Mouse (Mus musculus): Measurements from ENCODE around the gene Myo1c. TPM values are rescaled to one million over a fixed set of nuclear protein-coding genes. Genes with fewer than 3 reads are reported as not detected.
A peak's percentile ranks its signal among the peaks of the same experiment; 100 is the strongest.

Myo1c gene
- total and polyA plus RNA-seq, 2 experiments from 2014 or later = 8.2 to 21.0 TPM

DNA sequence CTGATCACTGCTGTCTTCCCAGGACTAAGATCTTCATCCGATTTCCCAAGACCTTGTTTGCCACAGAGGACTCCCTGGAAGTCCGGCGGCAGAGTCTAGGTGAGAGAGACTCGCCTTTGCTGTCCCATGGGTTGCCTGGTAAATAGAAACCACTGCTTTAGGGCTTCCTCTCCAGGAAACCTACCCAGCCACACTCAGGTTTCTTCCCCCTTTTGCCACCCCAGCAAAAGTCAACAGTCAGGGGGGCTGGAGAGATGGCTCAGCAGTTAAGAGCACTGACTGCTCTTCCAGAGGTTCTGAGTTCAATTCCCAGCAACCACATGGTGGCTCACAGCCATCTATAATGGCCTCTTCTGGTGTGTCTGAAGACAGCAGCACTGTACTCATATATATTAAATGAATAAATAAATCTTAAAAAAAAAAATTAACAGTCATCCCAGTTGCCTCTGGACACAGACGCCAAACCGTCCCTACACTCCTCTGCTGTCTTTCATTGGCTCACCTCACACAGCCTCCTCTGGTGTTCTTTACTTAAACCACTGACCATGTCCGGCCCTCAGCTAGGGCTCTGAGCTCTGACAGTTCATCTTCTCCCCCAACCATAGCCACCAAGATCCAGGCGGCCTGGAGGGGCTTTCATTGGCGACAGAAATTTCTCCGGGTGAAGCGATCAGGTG, 19.0 kb downstream of the Myo1c start:
- 83% methylated on average over 11 of the region's 11 CpGs for WGBS
- no peak overlapping the region for H3K27ac ChIP-seq (ENCODE audit: low read depth, low read length)
- H3K9me3 ChIP-seq (ENCODE audit: low read length) = no peaks in the 10 kb centered on the region
- DNase-seq = no peak
- no peak for ATAC-seq
- no peak for TF ChIP-seq CTCF (IDR thresholded peaks at IDR 0.05; ENCODE audit: low read depth)
- no peak overlapping the region for H3K9ac ChIP-seq
- peaks cover 74% of the 10 kb centered on the region for H3K36me3 ChIP-seq (ENCODE audit: insufficient read depth)
- H3K27me3 ChIP-seq (ENCODE audit: insufficient read depth, low read length) = no peaks in the 10 kb centered on the region
- H3K4me3 ChIP-seq (ENCODE audit: low read depth, low read length) = no peak overlapping the region
- no peak overlapping the region for H3K4me2 ChIP-seq (ENCODE audit: low read depth)
- no peaks in the 10 kb centered on the region for H3K4me1 ChIP-seq (ENCODE audit: insufficient read depth)

DNA sequence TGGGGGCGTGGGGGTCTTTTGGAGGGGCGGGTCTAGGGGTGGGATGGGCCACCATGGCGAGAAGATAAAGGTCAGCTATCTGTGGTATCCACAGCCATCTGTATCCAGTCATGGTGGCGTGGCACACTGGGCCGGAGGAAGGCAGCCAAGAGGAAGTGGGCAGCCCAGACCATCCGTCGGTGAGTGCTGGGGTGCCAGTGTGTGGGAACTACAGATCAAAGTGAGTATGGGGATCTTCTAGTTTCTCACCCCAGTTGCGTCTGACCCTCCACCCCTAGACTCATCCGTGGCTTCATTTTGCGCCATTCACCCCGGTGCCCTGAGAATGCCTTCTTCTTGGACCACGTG, 19.5 kb downstream of the Myo1c start:
- Histone ChIP-seq H3K9me3 (ENCODE audit: low read length) (no peaks in the 10 kb centered on the region), H3K4me3 (ENCODE audit: low read depth, low read length) (no peak overlapping the region)
- ATAC-seq = no peak

DNA sequence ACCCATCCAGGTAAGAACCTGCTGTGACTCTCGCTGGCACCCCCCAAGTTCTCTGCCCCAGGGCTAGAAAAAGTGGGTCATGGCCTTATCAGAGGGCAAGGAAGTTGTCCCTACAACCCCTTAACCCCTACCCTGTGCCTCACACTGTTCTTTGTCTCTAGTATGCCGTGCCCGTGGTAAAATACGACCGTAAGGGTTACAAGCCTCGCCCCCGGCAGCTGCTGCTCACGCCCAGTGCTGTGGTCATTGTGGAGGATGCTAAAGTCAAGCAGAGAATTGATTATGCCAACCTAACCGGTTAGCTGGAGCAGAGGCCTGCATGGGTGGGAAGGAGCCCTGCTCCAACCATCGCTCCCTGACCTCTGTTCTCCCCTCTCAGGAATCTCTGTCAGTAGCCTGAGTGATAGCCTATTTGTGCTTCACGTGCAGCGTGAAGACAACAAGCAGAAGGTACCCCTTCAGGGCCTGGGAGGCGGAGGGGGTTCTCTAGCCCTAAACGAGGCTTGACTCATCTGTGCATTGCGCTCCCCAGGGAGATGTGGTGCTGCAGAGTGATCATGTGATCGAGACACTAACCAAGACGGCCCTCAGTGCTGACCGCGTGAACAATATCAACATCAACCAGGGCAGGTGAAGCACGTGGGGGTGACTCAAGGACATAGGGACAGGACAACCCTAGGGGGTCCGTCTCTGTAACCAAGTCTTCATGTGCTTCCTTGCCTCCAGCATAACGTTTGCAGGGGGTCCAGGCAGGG, 21.3 kb downstream of the Myo1c start:
- no peak for TF ChIP-seq CTCF (IDR thresholded peaks at IDR 0.05; ENCODE audit: low read depth)

More for the DNA sequence above, 19.5 kb downstream of the Myo1c start:
- Histone ChIP-seq H3K4me1 (ENCODE audit: insufficient read depth) (no peaks in the 10 kb centered on the region), H3K4me2 (ENCODE audit: low read depth) (no peak overlapping the region), H3K36me3 (ENCODE audit: insufficient read depth) (peaks cover 74% of the 10 kb centered on the region), H3K9ac (no peak overlapping the region), H3K27me3 (ENCODE audit: insufficient read depth, low read length) (no peaks in the 10 kb centered on the region), H3K27ac (ENCODE audit: low read depth, low read length) (no peak overlapping the region)
- no peak for TF ChIP-seq CTCF (IDR thresholded peaks at IDR 0.05; ENCODE audit: low read depth)
- no peak for DNase-seq
- WGBS = 94% methylated on average over 12 of the region's 12 CpGs

DNA sequence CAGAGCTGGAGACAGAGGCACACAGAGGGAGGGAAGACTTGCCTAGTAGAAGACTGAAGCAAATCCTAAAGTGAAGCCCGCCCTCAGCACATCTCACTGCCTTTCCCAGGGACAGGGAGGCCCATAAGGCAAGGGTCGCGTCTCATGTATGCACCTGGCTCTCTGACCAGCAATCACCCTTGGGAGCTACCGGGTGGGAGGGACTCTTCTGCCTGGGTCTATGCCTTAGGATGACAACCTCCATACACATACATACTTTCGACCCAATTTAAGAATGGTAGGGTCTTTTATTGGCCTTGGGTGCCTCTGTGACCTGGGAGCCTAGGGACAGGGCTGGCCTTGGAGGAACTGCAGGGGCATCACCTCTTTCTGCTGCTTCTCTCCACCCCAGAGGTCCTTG, 23.1 kb downstream of the Myo1c start:
- Histone ChIP-seq H3K36me3 (ENCODE audit: insufficient read depth) (peaks cover 48% of the 10 kb centered on the region), H3K9ac (no peak overlapping the region), H3K4me3 (ENCODE audit: low read depth, low read length) (no peak overlapping the region), H3K27me3 (ENCODE audit: insufficient read depth, low read length) (no peaks in the 10 kb centered on the region), H3K9me3 (ENCODE audit: low read length) (no peaks in the 10 kb centered on the region), H3K27ac (ENCODE audit: low read depth, low read length) (no peak overlapping the region), H3K4me1 (ENCODE audit: insufficient read depth) (no peaks in the 10 kb centered on the region), H3K4me2 (ENCODE audit: low read depth) (no peak overlapping the region)
- 90% methylated on average over 5 of the region's 5 CpGs for WGBS
- ATAC-seq = no peak
- no peak for DNase-seq
- TF ChIP-seq CTCF (IDR thresholded peaks at IDR 0.05; ENCODE audit: low read depth) = no peak

More for the DNA sequence above, 21.3 kb downstream of the Myo1c start:
- no peak for ATAC-seq
- Histone ChIP-seq H3K9me3 (ENCODE audit: low read length) (no peaks in the 10 kb centered on the region), H3K27me3 (ENCODE audit: insufficient read depth, low read length) (no peaks in the 10 kb centered on the region), H3K9ac (no peak overlapping the region), H3K4me1 (ENCODE audit: insufficient read depth) (no peaks in the 10 kb centered on the region), H3K4me2 (ENCODE audit: low read depth) (no peak overlapping the region), H3K4me3 (ENCODE audit: low read depth, low read length) (no peak overlapping the region), H3K36me3 (ENCODE audit: insufficient read depth) (peaks cover 60% of the 10 kb centered on the region), H3K27ac (ENCODE audit: low read depth, low read length) (no peak overlapping the region)
- DNase-seq = no peak
- WGBS = 90% methylated on average over 22 of the region's 22 CpGs

DNA sequence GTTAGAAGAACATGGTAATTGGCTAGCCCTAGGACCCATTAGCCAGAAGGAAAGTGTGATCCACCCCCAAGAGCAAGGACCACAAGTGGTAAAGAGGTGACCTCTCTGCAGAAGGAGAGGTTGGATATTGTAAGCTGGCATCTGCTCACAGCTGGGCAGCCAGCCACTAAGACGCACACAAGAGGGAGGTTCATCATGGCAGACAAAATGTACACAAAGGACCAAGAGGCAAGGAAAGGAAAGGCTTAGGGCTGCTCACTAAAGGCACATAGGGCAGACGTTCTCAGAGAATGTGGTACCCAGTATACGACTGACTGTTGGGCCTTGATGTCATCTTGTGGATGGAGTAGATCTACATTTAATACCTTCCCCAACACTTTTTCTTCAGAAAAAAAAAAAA, 24.6 kb downstream of the Myo1c start:
- no peak overlapping the region for H3K4me3 ChIP-seq (ENCODE audit: low read depth, low read length)
- TF ChIP-seq CTCF (IDR thresholded peaks at IDR 0.05; ENCODE audit: low read depth) = no peak
- ATAC-seq (no peak), DNase-seq (no peak)
- no peak overlapping the region for H3K4me2 ChIP-seq (ENCODE audit: low read depth)
- H3K9ac ChIP-seq = no peak overlapping the region
- H3K4me1 ChIP-seq (ENCODE audit: insufficient read depth) = no peaks in the 10 kb centered on the region
- H3K27ac ChIP-seq (ENCODE audit: low read depth, low read length) = no peak overlapping the region
- H3K27me3 ChIP-seq (ENCODE audit: insufficient read depth, low read length) = no peaks in the 10 kb centered on the region
- WGBS = 81% methylated on average over 3 of the region's 3 CpGs
- H3K36me3 ChIP-seq (ENCODE audit: insufficient read depth) = peaks cover 35% of the 10 kb centered on the region
- H3K9me3 ChIP-seq (ENCODE audit: low read length) = no peaks in the 10 kb centered on the region

DNA sequence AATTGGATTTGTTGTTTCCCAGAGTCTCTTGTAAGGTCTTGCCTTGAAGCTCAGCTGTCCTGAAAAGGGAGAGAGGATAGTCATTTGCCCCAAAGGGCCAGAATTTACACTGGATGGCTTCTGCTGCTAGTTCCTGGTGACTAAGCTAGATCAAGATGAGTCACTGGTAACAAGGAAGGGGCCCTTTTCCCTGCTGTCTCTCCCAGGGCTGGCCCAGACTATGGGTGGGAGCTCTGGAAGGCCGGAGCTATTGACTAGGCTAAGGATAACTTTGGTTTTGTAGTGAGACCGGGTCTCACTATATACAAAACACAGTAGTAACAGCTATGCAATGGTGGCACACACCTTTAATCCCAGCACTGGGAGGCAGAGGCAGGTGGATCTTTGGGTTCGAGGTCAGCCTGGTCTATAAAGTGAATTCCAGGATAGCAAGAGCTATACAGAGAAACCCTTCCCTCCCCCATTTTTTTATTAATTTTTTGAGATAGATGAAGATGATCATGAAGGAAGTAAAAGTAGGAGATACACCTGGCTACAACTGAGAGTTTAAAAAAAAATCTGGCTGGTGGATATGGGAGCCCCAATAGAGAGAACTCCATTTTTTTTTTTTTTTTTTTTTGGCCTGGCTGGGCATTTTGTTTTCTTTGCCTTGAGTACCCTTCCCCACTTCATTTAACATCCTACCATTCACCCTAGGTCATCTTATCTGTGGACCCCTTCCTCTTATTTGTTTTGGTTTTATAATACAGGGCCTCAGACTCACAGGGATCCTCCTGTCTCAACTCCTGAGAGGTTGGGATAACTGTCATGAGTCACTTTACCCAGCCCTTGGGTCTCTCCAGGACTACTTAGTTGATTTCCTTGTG, 27.8 kb downstream of the Myo1c start:
- peak overlapping the region; percentile 82 for H3K4me3 ChIP-seq (ENCODE audit: low read depth, low read length)
- H3K27me3 ChIP-seq (ENCODE audit: insufficient read depth, low read length) = no peaks in the 10 kb centered on the region
- no peak for ATAC-seq
- H3K4me1 ChIP-seq (ENCODE audit: insufficient read depth) = peaks cover 16% of the 10 kb centered on the region
- 93% methylated on average over 3 of the region's 3 CpGs for WGBS
- peak overlapping the region; percentile 29; the same call in 1 of the 2 replicates for H3K27ac ChIP-seq (ENCODE audit: low read depth, low read length)
- peak overlapping the region; percentile 69 for H3K4me2 ChIP-seq (ENCODE audit: low read depth)
- no peak overlapping the region for H3K9ac ChIP-seq
- DNase-seq = no peak
- no peaks in the 10 kb centered on the region for H3K9me3 ChIP-seq (ENCODE audit: low read length)
- H3K36me3 ChIP-seq (ENCODE audit: insufficient read depth) = peaks cover 10% of the 10 kb centered on the region
- TF ChIP-seq CTCF (IDR thresholded peaks at IDR 0.05; ENCODE audit: low read depth) = no peak

Measured in forebrain, postnatal 0 days (tissue).